Mouse (Mus musculus) heart, postnatal 25 days (tissue): ENCODE results near the gene Gm20388. TPM values are rescaled to one million over a fixed set of nuclear protein-coding genes. Genes with fewer than 3 reads are reported as not detected.

Experiments
- DNase-seq: peaks from one replicate; pipeline ENCODE4 v3.0.0; 2022; ENCODE audit warnings: low spot score
- intact Hi-C: fragments of 180-260 bp; cut with DNase I; formaldehyde crosslinking; loops from one replicate; pipeline ENCODE4 v1.15.1; 2025
- total RNA-seq, 2 experiments: library from RNA; stranded (reverse); gene quantifications; 2 replicates each; pipeline ENCODE4 v1.2.3; 2021

The Gm20388 gene
- total RNA-seq, 2 experiments from 2014 or later = 2.7 TPM; not detected in 1

DNA sequence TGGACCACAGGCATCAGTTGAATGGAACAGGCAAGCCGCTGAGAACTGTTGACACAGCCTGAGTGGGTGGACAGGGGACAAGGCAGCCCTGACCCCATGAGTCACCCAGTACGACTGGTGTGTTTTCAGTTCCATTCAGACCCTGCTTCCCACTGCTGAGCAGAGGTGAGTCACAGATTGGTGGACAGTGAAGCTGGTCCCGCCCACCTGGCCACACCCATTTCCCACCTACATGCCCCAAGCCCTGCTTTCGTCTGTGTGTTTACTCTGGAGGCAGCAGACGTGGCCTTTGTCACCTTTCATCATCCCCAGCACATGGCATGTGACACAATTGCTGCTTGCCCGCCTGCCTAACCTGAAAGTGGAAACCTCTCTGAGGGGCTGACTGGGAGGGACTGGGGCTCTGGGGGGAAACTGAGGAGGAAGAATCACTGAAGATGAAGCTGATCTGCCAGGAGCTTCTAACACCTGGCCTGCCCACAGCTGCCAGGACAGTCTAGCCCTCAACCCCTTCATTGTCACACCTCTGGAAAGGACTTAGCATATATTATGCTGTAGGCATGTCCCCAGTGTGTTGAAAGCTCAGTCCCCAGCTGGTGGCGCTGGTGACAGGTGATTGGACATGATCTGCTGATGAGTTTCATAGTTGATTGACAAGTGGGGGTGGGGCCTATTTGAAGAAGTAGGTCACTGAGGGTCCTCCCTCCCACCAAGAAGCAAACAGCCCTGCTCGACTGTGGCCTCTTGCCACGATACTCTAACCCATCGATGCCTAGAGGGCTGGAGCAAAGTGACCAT lies 2263.7 kb downstream of the Gm20388 start:
- intact Hi-C loops = no loop called here
- DNase-seq = no peak

DNA sequence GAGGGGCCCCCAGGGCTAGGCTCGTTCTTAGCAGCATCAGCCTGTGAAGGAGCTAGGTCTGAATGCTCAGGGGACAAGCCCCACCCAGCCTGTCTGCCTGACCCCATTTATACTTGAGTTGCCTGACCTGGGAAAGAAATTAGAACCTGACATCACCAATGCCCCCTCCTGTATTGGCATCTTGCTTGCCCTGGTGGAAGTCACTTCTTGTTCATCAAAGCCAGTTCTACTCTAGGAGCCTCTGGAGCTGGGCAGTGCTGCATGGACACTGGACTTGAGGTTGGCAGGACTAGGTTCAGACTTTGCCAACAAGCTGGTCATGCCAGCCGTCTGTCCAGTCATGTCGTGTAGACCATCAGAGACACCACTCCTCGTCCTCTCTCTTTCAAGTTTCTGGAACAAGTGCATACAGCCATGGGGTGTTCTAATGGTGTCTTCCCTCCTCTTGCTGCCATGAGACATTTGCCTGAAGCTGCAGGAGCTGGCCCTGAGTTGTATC lies 2267.8 kb downstream of the Gm20388 start:
- no peak for DNase-seq
- intact Hi-C loops = no loop called here

DNA sequence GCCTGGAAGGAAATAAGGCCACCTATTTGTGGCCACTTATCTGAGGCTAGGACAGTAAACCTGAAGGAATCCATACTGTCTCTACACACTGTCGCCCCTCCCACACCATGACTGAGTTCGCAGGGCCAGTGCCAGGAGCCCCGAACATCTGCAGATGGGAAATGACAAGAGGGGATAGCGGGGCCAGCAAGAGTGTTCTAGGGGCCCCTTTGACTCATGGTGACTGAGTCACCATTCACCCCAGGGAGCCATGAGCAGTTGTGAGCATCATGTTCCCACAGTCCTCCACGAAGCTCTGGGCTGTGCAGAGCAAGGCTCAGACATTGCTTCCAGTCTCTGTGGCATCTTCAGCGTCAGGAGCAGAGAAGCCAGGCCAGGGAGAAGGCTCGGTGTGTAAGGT lies 2268.7 kb downstream of the Gm20388 start:
- no peak for DNase-seq
- intact Hi-C loops = no loop called here

DNA sequence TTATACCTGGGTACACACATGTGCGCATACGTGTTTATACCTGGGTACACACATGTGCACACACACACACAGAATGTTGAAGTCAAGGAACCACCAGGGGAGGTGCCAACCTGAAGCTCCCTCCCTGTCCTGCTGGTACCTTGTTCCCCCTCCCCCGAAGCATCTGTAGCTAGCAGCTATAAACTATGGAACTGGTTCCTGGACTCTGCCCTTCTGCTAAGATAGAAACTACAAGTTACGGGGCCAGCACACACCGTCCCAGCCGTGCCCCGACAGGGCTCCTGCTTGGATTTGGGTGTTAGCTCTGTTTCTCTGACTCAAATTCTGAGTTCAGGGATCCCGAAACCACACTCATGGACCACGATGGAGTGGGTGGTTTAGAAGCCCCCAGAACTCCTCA lies 2269.5 kb downstream of the Gm20388 start:
- no peak for DNase-seq
- intact Hi-C loops = no loop called here

DNA sequence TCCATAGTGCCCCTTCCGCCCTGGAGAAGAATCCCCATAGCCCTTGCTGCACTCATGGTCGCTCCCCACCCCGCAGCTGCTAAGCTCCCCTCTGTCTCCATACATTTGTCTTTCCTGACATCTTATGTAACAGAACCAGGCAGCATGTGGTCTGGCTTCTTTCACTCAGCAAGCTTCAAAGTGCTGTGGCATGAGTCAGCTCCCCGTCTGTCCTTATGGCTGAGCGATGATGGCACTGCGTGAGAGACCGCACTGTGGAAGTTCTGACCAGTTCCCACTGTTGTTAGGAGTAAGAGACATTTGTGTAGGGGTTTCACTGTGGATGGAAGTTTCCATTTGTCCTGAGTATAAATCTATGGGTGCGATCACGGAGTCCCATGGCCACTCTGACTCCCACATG lies 2270.8 kb downstream of the Gm20388 start:
- intact Hi-C loops = no loop called here
- DNase-seq = no peak

DNA sequence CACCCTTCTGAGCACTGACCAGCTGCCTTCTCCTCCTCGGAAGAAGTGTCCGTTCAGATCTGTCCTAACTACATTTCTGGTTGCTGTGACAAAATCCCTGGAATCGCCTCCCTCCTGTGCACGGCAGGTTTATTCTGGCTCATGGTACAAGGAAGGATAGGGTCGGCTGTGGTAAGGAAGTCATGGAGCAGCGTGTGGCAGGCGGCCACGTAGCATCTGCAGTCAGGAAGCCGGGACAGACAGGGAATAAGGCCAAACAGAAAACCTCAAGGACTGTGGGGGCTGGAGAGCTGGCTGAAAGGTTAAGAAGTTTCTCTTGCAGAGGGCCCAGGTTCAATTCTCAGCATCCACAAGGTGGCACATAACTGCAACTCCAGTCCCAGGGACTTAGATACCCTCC lies 2271.3 kb downstream of the Gm20388 start:
- intact Hi-C loops = no loop called here
- DNase-seq = no peak

DNA sequence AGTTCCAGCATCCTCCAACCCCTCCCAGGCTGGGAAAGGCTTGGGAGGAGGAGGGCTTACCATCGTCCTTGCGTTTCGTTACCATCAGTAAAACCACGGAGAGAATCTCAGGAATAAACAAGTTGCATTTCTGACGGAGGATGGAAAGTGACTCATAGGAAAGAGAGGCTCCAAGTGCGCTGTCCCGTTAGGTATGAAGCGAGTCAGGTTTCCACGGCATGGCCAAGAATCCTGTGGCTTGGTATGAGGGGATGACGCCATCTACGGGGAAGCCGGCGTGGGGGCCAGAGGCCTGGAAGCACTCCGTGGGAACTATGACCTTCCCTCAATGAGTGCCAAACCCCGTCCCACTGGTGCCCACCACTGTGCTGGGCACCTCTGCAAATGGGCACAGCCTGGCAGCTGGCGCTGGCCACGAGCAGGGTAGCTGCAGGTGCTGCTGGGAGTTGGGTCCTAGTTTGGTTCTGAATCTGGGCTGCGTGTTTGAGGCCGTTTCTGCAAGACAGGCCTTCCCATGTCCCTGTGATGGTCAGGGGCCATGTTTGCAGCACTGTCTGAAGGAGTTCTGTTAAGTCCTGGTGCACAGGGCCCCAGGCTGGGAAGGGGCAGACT lies 2275.8 kb downstream of the Gm20388 start:
- intact Hi-C loops = no loop called here
- DNase-seq = no peak

DNA sequence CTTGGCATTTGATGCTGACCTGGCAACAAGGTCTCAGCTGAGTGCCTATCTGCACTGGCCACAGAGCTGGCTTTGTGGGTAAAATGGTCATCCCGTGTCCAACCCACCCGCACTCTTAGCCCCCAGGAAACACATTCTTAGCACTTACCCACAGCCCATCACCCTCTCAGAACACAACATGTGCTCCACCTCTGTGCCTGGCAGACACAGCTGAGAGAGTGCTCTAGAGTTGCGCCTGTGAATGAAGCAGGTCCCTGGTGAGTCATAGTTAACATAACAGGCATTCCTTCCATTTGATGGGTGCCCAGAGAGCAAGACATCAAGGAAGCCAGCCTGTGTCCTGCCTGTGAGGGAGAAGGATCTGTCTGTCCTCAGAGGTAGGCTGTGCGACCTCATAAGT lies 2276.6 kb downstream of the Gm20388 start:
- no peak for DNase-seq
- intact Hi-C loops = no loop called here

DNA sequence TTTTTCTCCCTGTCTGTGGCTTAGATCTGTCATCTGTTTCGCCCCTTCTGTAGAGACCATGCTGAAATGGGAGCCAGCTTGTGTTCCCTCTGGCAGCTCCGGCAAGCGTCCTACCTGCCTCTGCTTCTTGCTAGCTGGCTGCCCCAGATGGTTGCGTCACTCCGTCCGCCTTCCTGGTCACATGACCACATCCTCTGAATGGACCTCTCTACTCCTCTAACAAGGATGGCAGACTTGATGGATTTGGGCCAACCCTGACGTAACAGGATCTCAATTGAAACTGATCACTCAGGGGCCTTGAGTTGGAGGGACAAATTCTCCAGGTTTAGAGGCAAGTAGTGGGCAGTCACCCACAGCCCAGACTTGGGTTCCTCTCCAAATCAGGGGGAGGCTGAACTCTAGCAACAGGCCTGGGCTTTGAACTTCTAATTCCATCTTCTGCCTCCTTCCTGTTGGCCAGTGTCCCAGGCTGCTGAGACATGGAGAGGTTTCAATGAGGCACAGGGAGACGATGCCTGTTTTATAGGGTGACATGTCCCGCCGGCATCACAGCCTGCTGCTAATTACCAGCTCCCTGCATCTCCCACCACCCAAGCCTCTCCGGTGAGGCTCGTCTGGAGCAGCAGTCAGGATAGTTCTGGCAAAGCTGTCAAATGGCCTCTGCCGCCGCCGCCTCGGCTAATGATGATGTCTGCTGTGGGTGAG lies 2279.9 kb downstream of the Gm20388 start:
- intact Hi-C loops = no loop called here

DNA sequence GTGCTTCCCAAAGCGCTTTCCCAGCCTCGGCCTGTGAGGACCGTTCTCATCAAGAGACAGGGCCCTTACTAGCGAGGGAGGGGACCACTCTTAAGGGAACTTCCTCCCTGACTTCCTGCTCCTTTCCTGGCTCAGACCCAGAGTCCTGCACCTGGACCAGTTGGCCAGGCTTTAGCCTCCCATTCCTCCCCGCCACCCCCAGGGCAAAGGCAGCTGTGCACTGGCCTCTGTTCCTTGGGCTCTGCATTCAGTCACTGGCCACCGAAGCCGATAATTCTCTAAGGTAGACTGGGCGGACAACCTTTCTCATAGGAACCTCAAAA lies 2280.4 kb downstream of the Gm20388 start:
- no peak for DNase-seq
- intact Hi-C loops = no loop called here

More for the DNA sequence above, 2279.9 kb downstream of the Gm20388 start:
- DNase-seq = no peak

DNA sequence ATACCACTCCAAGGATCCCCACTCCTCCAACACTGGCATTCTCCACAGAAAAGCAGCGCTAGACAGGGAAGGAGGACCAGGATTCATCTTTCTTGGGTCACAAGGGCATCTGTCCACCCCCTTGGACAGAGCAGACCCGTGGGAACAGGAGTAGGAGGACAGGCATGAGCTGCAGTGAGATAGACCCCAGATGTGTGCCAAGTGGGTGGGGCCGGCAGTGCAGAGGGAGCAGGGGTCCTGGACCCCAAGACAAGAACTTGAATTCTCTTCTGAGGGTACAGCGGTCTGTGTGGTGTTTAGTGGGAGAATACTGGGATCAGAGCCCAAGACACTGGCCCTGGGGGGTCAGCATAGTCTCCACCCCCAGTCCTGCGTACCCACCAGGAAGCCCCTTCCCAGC lies 2282.1 kb downstream of the Gm20388 start:
- intact Hi-C loops = no loop called here

DNA sequence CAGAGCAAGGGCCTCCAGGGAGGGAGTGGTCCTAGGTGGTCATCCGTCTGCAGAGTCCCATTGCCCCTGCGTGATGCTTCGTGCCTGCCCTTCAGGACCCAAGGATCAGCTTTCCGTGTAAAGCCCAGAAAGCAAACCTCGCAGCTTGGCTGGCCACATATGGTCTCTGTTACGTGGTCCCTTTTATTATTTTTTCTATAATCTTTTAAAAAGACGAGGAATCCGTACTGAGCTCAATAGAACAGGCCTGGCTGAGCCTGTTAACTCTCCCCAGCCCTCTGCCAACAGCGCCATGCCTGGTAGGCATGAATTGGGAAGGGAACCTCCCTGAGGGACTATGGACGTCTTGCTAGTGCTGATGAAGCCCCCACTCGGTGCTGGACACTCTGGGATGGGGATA lies 2282.9 kb downstream of the Gm20388 start:
- DNase-seq = no peak
- intact Hi-C loops = no loop called here

More for the DNA sequence above, 2282.1 kb downstream of the Gm20388 start:
- DNase-seq = no peak

DNA sequence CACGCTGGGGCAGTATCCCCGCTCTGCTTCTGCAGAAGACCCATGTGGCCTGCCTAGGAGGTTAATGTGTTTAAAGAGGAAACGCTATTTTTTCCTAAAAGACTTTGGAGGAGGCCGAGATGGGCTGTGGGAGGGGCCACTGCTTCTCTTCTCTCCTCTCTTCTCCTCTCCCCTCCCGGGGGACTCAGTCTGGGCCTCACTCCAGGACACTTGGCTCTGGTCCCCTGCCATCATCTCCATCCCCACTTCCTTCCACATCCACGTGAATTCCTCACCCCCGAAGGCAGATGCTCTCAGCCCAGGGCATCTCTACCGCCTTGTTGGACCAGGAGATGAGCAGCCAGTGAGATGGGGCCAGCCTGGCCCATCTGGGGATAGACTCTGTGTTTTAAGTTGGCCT lies 2283.8 kb downstream of the Gm20388 start:
- intact Hi-C loops = no loop called here
- DNase-seq = peak; percentile 58

DNA sequence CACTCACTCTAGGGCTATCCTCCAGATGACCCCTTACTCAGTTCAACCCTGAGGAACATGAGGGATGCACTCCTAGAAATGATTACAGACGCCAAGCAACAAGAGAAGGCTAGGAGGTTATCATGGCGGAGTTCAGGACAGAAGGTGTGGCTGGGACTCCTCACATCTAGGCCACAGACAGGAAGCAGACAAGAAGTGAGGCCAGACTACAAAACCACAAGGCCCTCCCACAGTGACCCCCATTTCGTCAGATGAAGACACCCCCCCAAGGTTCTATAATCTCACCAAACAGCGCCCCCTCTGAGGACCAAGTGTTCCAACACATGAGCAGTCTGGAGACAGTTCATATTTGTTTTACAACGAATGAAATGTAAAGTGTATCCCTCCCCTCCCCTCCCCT lies 2286.7 kb downstream of the Gm20388 start:
- intact Hi-C loops = no loop called here
- no peak for DNase-seq

DNA sequence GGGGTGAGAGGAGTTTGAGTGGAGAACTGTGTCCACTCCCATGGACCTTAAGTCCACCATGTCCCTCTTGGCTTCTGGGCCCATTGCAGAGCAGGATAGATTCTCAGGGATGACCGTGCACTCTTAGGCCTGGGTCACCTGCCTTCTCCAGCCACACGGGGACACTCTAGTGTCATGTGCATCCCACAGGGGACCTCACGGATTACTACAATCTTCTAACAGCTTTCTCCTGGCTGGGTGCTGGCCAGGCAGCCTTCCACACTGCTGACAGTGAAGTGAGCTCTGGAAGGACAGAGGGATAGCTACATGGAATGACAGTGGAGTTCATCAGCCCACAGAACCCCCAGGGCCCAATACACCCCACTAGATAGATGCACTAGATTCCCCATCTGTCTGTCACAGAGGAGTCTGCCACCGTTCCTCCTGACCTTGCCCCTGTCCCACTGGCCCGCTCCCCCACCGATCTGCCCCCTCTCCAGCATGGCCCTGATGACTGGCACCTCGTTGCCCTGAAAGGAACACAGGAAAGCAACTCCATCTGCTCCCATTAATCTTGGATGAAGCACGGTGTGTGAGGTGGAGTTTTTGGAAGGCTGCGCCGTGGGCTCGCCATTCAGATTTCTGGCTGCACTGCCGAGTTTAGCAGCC lies 2287.9 kb downstream of the Gm20388 start:
- intact Hi-C loops = loop anchor here (1.0 kb wide), 1 partner anchor 61 kb away; no protein-coding TSS in a partner anchor
- DNase-seq = no peak

DNA sequence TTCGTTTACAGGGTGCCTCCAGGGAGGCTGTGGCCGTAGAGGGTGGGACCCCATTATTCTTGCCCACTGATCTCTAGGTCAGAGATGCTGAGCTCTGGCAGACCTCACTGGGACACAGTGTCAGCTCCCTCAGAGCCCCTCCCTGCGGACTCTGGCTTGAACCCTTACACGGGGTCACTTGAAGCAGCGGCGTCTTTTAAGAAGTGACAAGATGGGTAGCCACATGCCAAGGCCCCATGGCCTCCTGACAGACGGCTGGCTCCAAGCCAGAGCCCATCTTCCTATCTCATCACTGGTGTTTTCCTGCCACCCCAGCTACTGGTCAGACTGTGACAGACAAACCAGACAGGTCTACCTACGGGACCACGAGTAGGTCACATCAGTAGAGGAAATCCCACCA lies 2288.6 kb downstream of the Gm20388 start:
- intact Hi-C loops = no loop called here
- DNase-seq = no peak

DNA sequence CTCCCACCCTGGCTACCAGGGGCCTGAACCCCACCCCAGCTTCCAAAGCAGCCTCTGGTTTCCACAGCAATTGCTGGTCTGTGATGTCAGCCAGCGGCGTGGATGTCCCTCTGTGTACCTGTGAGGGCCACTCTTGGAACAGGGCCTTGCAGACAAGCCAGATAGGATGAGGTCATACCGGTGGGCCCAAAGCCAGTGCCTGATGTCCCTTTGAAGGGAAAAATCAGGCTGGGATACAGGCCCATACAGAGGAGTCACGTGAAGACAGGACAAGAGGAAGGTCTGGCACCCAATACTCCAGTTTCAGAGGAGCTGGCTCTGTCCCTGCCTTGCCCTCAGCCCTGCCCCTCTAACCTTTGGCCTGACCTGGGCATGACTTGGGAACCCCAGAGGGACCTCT lies 2289.2 kb downstream of the Gm20388 start:
- no peak for DNase-seq
- intact Hi-C loops = no loop called here

DNA sequence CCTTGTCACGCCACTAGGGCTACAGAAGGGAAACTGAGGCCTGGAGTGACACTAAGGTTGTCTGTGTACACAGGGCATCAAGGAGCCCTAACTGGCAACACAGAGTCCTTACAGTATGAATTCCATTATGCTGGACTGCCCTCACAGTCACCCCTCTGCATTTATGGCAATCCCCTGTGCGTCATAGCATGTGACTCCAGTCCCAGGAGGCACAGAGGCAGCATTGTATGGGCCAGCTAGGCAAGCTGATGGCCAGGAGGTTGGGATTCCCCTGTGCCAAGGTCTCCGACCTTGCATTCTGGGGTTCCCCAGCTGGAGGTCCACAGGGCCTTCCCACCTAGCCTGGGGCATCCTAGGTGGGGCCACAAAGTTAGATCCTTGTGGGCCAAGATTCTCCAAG lies 2300.9 kb downstream of the Gm20388 start:
- intact Hi-C loops = no loop called here
- DNase-seq = no peak

DNA sequence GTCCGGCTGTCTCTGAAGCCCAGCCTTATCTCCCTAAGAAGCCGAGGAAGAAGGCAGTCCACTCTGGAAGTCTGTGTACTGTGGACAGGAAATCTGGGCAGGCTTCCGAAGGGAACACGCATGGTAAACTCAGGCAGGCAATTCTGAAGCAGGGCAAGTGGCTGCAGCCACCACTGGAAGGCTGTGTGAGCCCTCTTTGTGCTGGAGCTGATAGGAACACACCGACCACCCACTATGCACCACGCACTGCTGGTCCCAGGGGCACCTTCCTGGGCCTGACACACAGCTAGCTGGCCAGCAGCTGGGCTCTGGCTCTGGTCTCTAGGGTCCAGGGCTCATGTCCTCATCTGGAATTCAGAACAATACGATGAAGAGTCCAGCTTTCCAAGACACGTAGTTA lies 2305.0 kb downstream of the Gm20388 start:
- no peak for DNase-seq
- intact Hi-C loops = no loop called here

DNA sequence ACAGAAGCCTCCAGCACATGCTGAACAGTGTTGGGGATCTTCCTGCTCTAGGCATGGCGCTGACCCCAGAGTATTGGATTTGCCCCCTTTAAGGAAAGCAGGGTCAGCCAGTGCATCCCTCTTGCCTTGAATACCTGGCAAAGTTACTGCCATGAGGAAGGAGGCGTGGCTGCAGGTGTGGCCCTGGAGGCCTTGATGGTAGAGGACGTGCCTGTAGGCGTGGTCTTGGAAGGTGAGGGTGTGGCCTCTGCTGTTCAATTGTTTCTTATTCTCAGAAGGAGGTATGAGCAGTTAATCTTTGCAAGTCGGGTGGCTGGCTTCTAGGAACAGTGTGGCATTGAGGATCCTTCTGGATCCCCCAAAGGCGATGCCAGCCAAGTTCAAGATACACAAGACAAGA lies 2305.8 kb downstream of the Gm20388 start:
- DNase-seq = no peak
- intact Hi-C loops = no loop called here
